Mouse (Mus musculus) forebrain, embryonic 13.5 days (tissue): Measurements from ENCODE around the gene Gm49450. TPM values are rescaled to one million over a fixed set of nuclear protein-coding genes. Genes with fewer than 3 reads are reported as not detected.

Experiments used
- ATAC-seq: fragments of 200-750 bp; cut with Nextera tagmentation; 2 replicates; pipeline ENCODE4 v1.8.0; 2017
- H3K27ac ChIP-seq: fragments of 300-500 bp; sonication (generic); 2 replicates; pipeline ENCODE4 v1.5.1; 2015; ENCODE audit warnings: inconsistent platforms, mild to moderate bottlenecking, moderate library complexity
- H3K27me3 ChIP-seq: fragments of 300-500 bp; sonication (generic); 2 replicates; pipeline ENCODE4 v1.6.1; 2015; ENCODE audit warnings: mild to moderate bottlenecking, inconsistent platforms
- H3K36me3 ChIP-seq: fragments of 300-500 bp; sonication (generic); 2 replicates; pipeline ENCODE4 v1.6.1; 2015; ENCODE audit warnings: mild to moderate bottlenecking, inconsistent platforms; ENCODE audit not compliant: poor library complexity, severe bottlenecking
- H3K4me1 ChIP-seq: fragments of 300-500 bp; sonication (generic); 2 replicates; pipeline ENCODE4 v1.6.1; 2015; ENCODE audit warnings: inconsistent platforms
- H3K4me2 ChIP-seq: fragments of 300-500 bp; sonication (generic); 2 replicates; pipeline ENCODE4 v1.6.1; 2015; ENCODE audit warnings: inconsistent platforms, mild to moderate bottlenecking, moderate library complexity
- H3K4me3 ChIP-seq: fragments of 300-500 bp; sonication (generic); 2 replicates; pipeline ENCODE4 v1.5.1; 2015; ENCODE audit warnings: mild to moderate bottlenecking, inconsistent platforms
- H3K9ac ChIP-seq: fragments of 300-500 bp; sonication (generic); 2 replicates; pipeline ENCODE4 v1.6.1; 2015; ENCODE audit warnings: mild to moderate bottlenecking, inconsistent platforms
- H3K9me3 ChIP-seq: fragments of 300-500 bp; sonication (generic); replicated peaks from 2 replicates; pipeline ENCODE4 v1.6.1; 2016; ENCODE audit warnings: inconsistent platforms
- WGBS: fragments of 180-500 bp; shearing (Covaris S2); methylation state at CpG from one replicate; pipeline ENCODE4 v1.1.7; 2015; 5-methylcytosine and 5-hydroxymethylcytosine counted together
- polyA plus RNA-seq: library from polyadenylated mRNA; unstranded; fragments of >200 nt; fragmentation: Nextera tagmentation; extraction: Ambion mirVana; gene quantifications from 2 replicates; pipeline ENCODE4 v1.2.1, GENCODE M21; 2015

The Gm49450 gene
- not detected in 2 replicates for polyA plus RNA-seq

DNA sequence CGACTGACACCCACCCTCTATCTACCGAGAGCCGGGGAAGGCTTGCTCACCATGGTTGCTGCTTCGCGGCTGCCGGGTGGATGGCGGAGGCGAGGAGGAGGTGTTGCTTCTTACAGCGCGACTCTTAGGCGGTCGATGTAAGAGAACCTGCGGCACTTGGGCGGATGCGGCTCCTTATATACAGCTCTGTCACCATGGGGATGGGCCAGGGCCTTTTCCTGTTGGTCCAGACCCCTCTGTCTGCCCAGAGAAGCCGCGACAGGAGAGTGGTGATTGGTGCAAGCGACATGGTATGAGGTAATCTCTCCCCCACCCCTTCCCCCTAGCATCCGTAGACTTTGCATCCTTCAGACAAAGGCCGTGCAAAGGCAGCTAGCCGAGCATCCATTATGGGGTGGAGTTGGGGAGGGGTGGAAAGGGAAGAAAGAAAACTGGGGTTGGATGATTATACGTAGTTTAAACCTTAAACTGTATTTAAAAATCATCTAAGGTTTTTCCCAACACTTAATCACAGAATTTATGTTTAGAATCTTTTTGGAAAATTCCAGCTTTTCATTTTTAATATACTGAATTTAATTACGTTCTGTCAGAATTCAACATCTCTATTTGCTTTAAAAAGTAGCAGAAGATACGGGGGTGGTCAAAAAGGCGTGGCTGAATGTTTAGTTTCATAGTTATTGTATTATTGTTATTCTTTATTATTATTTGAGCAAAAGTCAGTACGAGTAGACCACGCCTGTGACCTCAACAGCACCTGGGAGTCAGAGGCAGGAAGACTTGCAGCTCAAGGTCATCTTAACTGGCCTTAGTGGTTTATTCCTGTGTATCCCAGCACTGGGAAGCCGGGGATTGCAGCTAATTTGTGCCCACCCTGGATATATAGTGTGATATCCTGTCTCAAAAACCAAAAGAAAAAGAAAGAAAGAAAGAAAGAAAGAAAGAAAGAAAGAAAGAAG lies at the start of gene Gm49450, which contains the start of gene Tuba1a:
TSS of gene Gm49450 (minus strand) at position 151 of the 956 bp plus-strand sequence.
TSS of gene Tuba1a (minus strand) at position 303 of the 956 bp plus-strand sequence.
- peak within 1 kb of the TSS; percentile 100 for H3K9ac ChIP-seq
- peaks cover 17% of the 10 kb centered on the region for H3K36me3 ChIP-seq
- H3K4me3 ChIP-seq, result peak within 1 kb of the TSS; percentile 93
- under 1% methylated on average over 28 of the region's 28 CpGs for WGBS
- peak within 1 kb of the TSS; percentile 100 for H3K27ac ChIP-seq
- peak; percentile 98 for ATAC-seq
- H3K9me3 ChIP-seq, result no peaks in the 10 kb centered on the region
- H3K27me3 ChIP-seq, result no peaks in the 10 kb centered on the region
- H3K4me2 ChIP-seq, result peak within 1 kb of the TSS; percentile 77
- peaks cover 39% of the 10 kb centered on the region for H3K4me1 ChIP-seq

GRCm38 (mm10) chr15:99001451-99001931 lies 48.1 kb upstream of the Gm49450 start:
- Histone ChIP-seq H3K27ac (no peak overlapping the region), H3K4me3 (peak overlapping the region; percentile 7; the same call in 1 of the 2 replicates), H3K9ac (0 out of 2 replicates have a peak overlapping the region, but pooled peaks have one; percentile 18), H3K4me2 (peak overlapping the region; percentile 39), H3K36me3 (no peaks in the 10 kb centered on the region), H3K4me1 (peaks cover 11% of the 10 kb centered on the region), H3K9me3 (no peaks in the 10 kb centered on the region), H3K27me3 (0 out of 2 replicates have a peak, but pooled peaks cover 6% of the 10 kb centered on the region)
- 20% methylated on average over 17 of the region's 17 CpGs for WGBS
- 0 out of 2 replicates have a peak, but pooled peaks have one; percentile 13 for ATAC-seq

- no peaks in the 10 kb centered on the region for H3K36me3 ChIP-seq
- H3K4me3 ChIP-seq, result no peak overlapping the region
- H3K4me1 ChIP-seq, result peaks cover 11% of the 10 kb centered on the region
- H3K9me3 ChIP-seq, result no peaks in the 10 kb centered on the region
- no peak overlapping the region for H3K9ac ChIP-seq
- 0 out of 2 replicates have a peak, but pooled peaks have one; percentile 41 for ATAC-seq
- H3K4me2 ChIP-seq, result 0 out of 2 replicates have a peak overlapping the region, but pooled peaks have one; percentile 39
- 33% methylated on average over 14 of the region's 14 CpGs for WGBS
- H3K27me3 ChIP-seq, result 0 out of 2 replicates have a peak, but pooled peaks cover 6% of the 10 kb centered on the region
- no peak overlapping the region; the same call in 1 of the 2 replicates for H3K27ac ChIP-seq
Measured at GRCm38 (mm10) chr15:99000535-99001283, 47.4 kb upstream of the Gm49450 start.

GRCm38 (mm10) chr15:98998775-98999157 lies 45.4 kb upstream of the Gm49450 start:
- no peaks in the 10 kb centered on the region for H3K9me3 ChIP-seq
- no peak overlapping the region for H3K27ac ChIP-seq
- H3K4me1 ChIP-seq, result peaks cover 11% of the 10 kb centered on the region
- no peak overlapping the region for H3K9ac ChIP-seq
- no peak overlapping the region for H3K4me3 ChIP-seq
- no peaks in the 10 kb centered on the region for H3K36me3 ChIP-seq
- no peak overlapping the region for H3K4me2 ChIP-seq
- 0 out of 2 replicates have a peak, but pooled peaks cover 6% of the 10 kb centered on the region for H3K27me3 ChIP-seq
- no peak for ATAC-seq
- 44% methylated on average over 6 of the region's 6 CpGs for WGBS

- H3K27me3 ChIP-seq, result 0 out of 2 replicates have a peak, but pooled peaks cover 6% of the 10 kb centered on the region
- H3K4me1 ChIP-seq, result peaks cover 15% of the 10 kb centered on the region
- no peak overlapping the region for H3K4me3 ChIP-seq
- 55% methylated on average over 13 of the region's 13 CpGs for WGBS
- H3K9me3 ChIP-seq, result no peaks in the 10 kb centered on the region
- H3K9ac ChIP-seq, result no peak overlapping the region
- no peak overlapping the region for H3K27ac ChIP-seq
- H3K4me2 ChIP-seq, result no peak overlapping the region
- H3K36me3 ChIP-seq, result no peaks in the 10 kb centered on the region
- ATAC-seq, result no peak
Measured at GRCm38 (mm10) chr15:98997938-98998774, 44.8 kb upstream of the Gm49450 start.

- no peak overlapping the region for H3K9ac ChIP-seq
- WGBS, result 76% methylated on average over 7 of the region's 7 CpGs
- H3K27me3 ChIP-seq, result no peaks in the 10 kb centered on the region
- no peaks in the 10 kb centered on the region for H3K36me3 ChIP-seq
- H3K4me1 ChIP-seq, result peaks cover 26% of the 10 kb centered on the region
- no peak overlapping the region for H3K4me2 ChIP-seq
- no peak for ATAC-seq
- H3K4me3 ChIP-seq, result no peak overlapping the region
- H3K9me3 ChIP-seq, result no peaks in the 10 kb centered on the region
- peak overlapping the region; percentile 10 for H3K27ac ChIP-seq
Measured at GRCm38 (mm10) chr15:98996840-98997239, 43.5 kb upstream of the Gm49450 start.

DNA sequence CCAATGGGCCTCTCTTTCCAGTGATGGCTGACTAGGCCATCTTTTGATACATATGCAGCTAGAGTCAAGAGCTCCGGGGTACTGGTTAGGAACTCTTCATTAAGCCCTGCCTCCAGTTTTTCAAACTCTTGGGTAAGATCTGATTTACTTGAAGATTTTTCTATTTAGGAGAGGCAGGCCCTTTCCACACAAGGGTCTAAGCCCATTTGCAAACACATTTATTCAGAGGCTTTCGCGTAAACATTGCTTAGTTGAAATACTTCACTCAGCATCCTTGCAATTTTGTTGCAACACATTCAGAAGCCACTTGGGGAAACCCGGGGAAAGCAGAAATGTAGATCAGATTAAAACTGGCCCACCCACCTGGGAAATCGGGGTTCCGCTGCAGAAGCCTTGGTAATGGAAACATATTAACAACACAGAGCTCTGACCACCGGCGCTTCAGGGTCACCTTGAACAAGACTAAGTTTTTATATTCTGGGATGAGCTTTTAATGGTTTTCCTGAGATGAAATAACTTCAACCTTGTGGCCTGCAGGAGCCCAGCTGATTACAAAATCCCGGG lies 41.7 kb upstream of the Gm49450 start:
- WGBS, result 87% methylated on average over 9 of the region's 9 CpGs
- ATAC-seq, result no peak
- peaks cover 33% of the 10 kb centered on the region for H3K4me1 ChIP-seq
- no peaks in the 10 kb centered on the region for H3K9me3 ChIP-seq
- H3K4me3 ChIP-seq, result no peak overlapping the region
- no peaks in the 10 kb centered on the region for H3K27me3 ChIP-seq
- H3K4me2 ChIP-seq, result no peak overlapping the region
- H3K36me3 ChIP-seq, result no peaks in the 10 kb centered on the region
- H3K27ac ChIP-seq, result no peak overlapping the region
- H3K9ac ChIP-seq, result no peak overlapping the region

DNA sequence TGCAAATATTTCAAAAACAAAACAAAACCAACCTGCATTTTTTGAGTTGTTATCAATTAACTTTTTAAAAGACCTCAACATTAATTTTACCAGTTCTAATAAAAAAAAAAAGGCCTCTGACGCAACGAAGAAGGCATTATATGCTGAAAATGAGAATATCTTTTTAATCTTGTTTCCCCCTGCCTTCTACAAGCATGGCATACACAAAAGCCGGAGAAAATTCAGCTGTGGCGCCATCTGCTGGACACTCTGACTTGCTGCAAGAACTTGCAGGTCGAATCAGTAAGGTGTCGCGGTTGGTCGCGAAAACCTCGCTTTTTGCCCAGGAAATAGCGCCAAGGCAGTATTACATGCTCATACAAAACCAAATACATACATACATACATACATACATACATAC lies 40.5 kb upstream of the Gm49450 start:
- peaks cover 45% of the 10 kb centered on the region for H3K4me1 ChIP-seq
- ATAC-seq, result no peak

GRCm38 (mm10) chr15:98993093-98993793 lies 39.9 kb upstream of the Gm49450 start:
- Histone ChIP-seq H3K9ac (peak overlapping the region; percentile 79), H3K9me3 (no peaks in the 10 kb centered on the region), H3K36me3 (no peaks in the 10 kb centered on the region), H3K4me1 (peaks cover 51% of the 10 kb centered on the region), H3K4me2 (peak overlapping the region; percentile 76), H3K27ac (peak overlapping the region; percentile 98), H3K4me3 (peak overlapping the region; percentile 43), H3K27me3 (no peaks in the 10 kb centered on the region)
- ATAC-seq, result peak; percentile 87
- 3% methylated on average over 35 of the region's 35 CpGs for WGBS

More for the DNA sequence above, 40.5 kb upstream of the Gm49450 start:
- Histone ChIP-seq H3K9me3 (no peaks in the 10 kb centered on the region), H3K27me3 (no peaks in the 10 kb centered on the region), H3K27ac (no peak overlapping the region; the same call in 1 of the 2 replicates), H3K4me3 (peak overlapping the region; percentile 43; the same call in 1 of the 2 replicates), H3K4me2 (peak overlapping the region; percentile 76), H3K36me3 (no peaks in the 10 kb centered on the region), H3K9ac (0 out of 2 replicates have a peak overlapping the region, but pooled peaks have one; percentile 79)
- 2% methylated on average over 11 of the region's 11 CpGs for WGBS
